Comparison of ENCODE assay signal across 29 mouse cellular contexts in genomic region chr8:123278445-123278844, GRCm38 (mm10). TPM values are rescaled to one million over a fixed set of nuclear protein-coding genes. Genes with fewer than 3 reads are reported as not detected.
DNase-seq lines count a peak whose midpoint lies in the region; ATAC-seq and TF ChIP-seq lines count a peak whose summit lies in the region.
"Had no signal": no experiment of that assay in that cellular context is flagged by ENCODE, and none has a peak within 500 bp of the region (broad histone marks: within the 10 kb centered on the region; RNA-seq: fewer than 3 reads in every experiment).

No protein-coding gene starts in this region.

- TF ChIP-seq EP300 in liver, postnatal 0 days (IDR thresholded peaks at IDR 0.05; ENCODE audit: low read depth): no peak
- TF ChIP-seq EP300 in stomach, postnatal 0 days (optimal IDR thresholded peaks at IDR 0.05): no peak

- no peak overlapping the region for H3K4me2 ChIP-seq in liver, postnatal 0 days (ENCODE audit: low read depth, low read length)
- no peak overlapping the region for H3K4me2 ChIP-seq in stomach, postnatal 0 days (replicated peaks; ENCODE audit: low read depth)
- H3K4me2 ChIP-seq: embryonic facial prominence, embryonic 12.5 days; embryonic facial prominence, embryonic 15.5 days; heart, embryonic 12.5 days; heart, embryonic 15.5 days; hindbrain, embryonic 13.5 days had no signal

- whole genome bisulfite sequencing in liver, postnatal 0 days (ENCODE audit: insufficient replicate concordance): 76% methylated on average over 7 of the region's 7 CpGs
- WGBS in stomach, postnatal 0 days: 67% methylated on average over 7 of the region's 7 CpGs

- DNase-seq in liver, postnatal 0 days: no peak
- DNase-seq in liver: no peak
- DNase-seq in 3T3-L1 (ENCODE audit: low read depth, low spot score): peak; percentile 85
- peak; percentile 66 for DNase-seq in NIH3T3 (ENCODE audit: low read depth)
- DNase-seq in stomach, postnatal 0 days (ENCODE audit: low spot score): peak; percentile 39
- DNase-seq in spleen, adult 18-20 months: no peak
- no peak for DNase-seq in thymus, postnatal 4 days
- DNase-seq: adrenal gland, postnatal 10 days; adrenal gland, postnatal 36 days; cerebellum, adult 11 months; cerebellum, adult 2 months; cerebellum, adult 9-11 months; cerebellum, postnatal 25 days; forebrain, postnatal 0 days; gastrocnemius, adult 2 months; gastrocnemius, postnatal 14 days; heart, adult 11 months; heart, postnatal 36 days had no signal

- no peak overlapping the region for H3K9ac ChIP-seq in liver, postnatal 0 days (replicated peaks)
- no peak overlapping the region for H3K9ac ChIP-seq in stomach, postnatal 0 days (ENCODE audit: low read length)
- H3K9ac ChIP-seq: embryonic facial prominence, embryonic 12.5 days; embryonic facial prominence, embryonic 15.5 days; forebrain, postnatal 0 days; heart, embryonic 12.5 days; heart, embryonic 15.5 days; hindbrain, embryonic 13.5 days had no signal

- no peaks in the 10 kb centered on the region for H3K4me1 ChIP-seq in liver, postnatal 0 days (ENCODE audit: insufficient read depth)
- H3K4me1 ChIP-seq in stomach, postnatal 0 days (replicated peaks; ENCODE audit: control insufficient read depth, insufficient read depth): no peaks in the 10 kb centered on the region
- H3K4me1 ChIP-seq: embryonic facial prominence, embryonic 12.5 days; embryonic facial prominence, embryonic 15.5 days; heart, embryonic 12.5 days; heart, embryonic 15.5 days; hindbrain, embryonic 10.5 days; hindbrain, embryonic 13.5 days had no signal

- peaks cover 3% of the 10 kb centered on the region; the same call in 1 of the 2 replicates for H3K36me3 ChIP-seq in liver, postnatal 0 days (replicated peaks; ENCODE audit: insufficient read depth, low read length)
- H3K36me3 ChIP-seq in stomach, postnatal 0 days (ENCODE audit: control insufficient read depth, insufficient read depth, low read length): no peaks in the 10 kb centered on the region

- H3K4me3 ChIP-seq in liver, postnatal 0 days (ENCODE audit: low read depth, low read length): no peak overlapping the region
- no peak overlapping the region for H3K4me3 ChIP-seq in stomach, postnatal 0 days (ENCODE audit: low read depth, low read length)
- H3K4me3 ChIP-seq: embryonic facial prominence, embryonic 12.5 days; embryonic facial prominence, embryonic 15.5 days; gastrocnemius, adult 2 months; heart, embryonic 12.5 days; heart, embryonic 15.5 days; hindbrain, embryonic 10.5 days; hindbrain, embryonic 13.5 days had no signal

- H3K27ac ChIP-seq in liver, postnatal 0 days (ENCODE audit: low read depth): peak overlapping the region; percentile 39; the same call in 1 of the 2 replicates
- H3K27ac ChIP-seq in stomach, postnatal 0 days (replicated peaks): no peak overlapping the region
- H3K27ac ChIP-seq: embryonic facial prominence, embryonic 12.5 days; embryonic facial prominence, embryonic 15.5 days; gastrocnemius, adult 2 months; heart, embryonic 15.5 days; hindbrain, embryonic 10.5 days; hindbrain, embryonic 13.5 days had no signal

- no peaks in the 10 kb centered on the region for H3K9me3 ChIP-seq in liver, postnatal 0 days (ENCODE audit: low read length)
- H3K9me3 ChIP-seq in stomach, postnatal 0 days (ENCODE audit: control insufficient read depth, low read length): no peaks in the 10 kb centered on the region
- H3K9me3 ChIP-seq: embryonic facial prominence, embryonic 12.5 days; embryonic facial prominence, embryonic 15.5 days; G1E; heart, embryonic 12.5 days; heart, embryonic 15.5 days; hindbrain, embryonic 10.5 days; hindbrain, embryonic 13.5 days had no signal

- no peaks in the 10 kb centered on the region for H3K27me3 ChIP-seq in liver, postnatal 0 days (ENCODE audit: insufficient read depth, low read length)
- H3K27me3 ChIP-seq in stomach, postnatal 0 days (ENCODE audit: control insufficient read depth, insufficient read depth, low read length): no peaks in the 10 kb centered on the region
- H3K27me3 ChIP-seq: CH12.LX; embryonic facial prominence, embryonic 12.5 days; embryonic facial prominence, embryonic 15.5 days; heart, embryonic 12.5 days; heart, embryonic 15.5 days; hindbrain, embryonic 13.5 days had no signal

- no peak for TF ChIP-seq CTCF in liver, postnatal 0 days (IDR thresholded peaks at IDR 0.05; ENCODE audit: low read depth)
- no peak for TF ChIP-seq CTCF in stomach, postnatal 0 days (IDR thresholded peaks at IDR 0.05; ENCODE audit: low read depth)

- no peak for ATAC-seq in liver, postnatal 0 days
- peak; percentile 68; the same call in 1 of the 2 replicates for ATAC-seq in stomach, postnatal 0 days (ENCODE audit: low FRiP score, low TSS enrichment)
- ATAC-seq: activated CD4-positive, CD25-positive, alpha-beta regulatory T cell, adult 4 months; forebrain, embryonic 14.5 days; forebrain, postnatal 0 days; hindbrain, embryonic 16.5 days had no signal

RNA-seq across cellular contexts. Expression of gene Vps9d1, which starts 24.3 kb away (rescaled TPM):
- 3.9 and 4.5 TPM in 2 replicates for polyA plus RNA-seq in liver, postnatal 0 days (2015; fragmentation: Nextera tagmentation; extraction: Ambion mirVana)
- polyA plus RNA-seq in stomach, postnatal 0 days (2015; fragmentation: Nextera tagmentation; extraction: Ambion mirVana): 10.3 and 11.2 TPM in 2 replicates

RNA-seq across cellular contexts. Expression of gene Zfp276, which starts 24.4 kb away (rescaled TPM):
- polyA plus RNA-seq in liver, postnatal 0 days (2015; fragmentation: Nextera tagmentation; extraction: Ambion mirVana): 4.9 and 5.5 TPM in 2 replicates
- 7.8 and 8.3 TPM in 2 replicates for polyA plus RNA-seq in stomach, postnatal 0 days (2015; fragmentation: Nextera tagmentation; extraction: Ambion mirVana)

RNA-seq across cellular contexts. Expression of gene Fanca, which starts 39.9 kb away (rescaled TPM):
- polyA plus RNA-seq in liver, postnatal 0 days (2015; fragmentation: Nextera tagmentation; extraction: Ambion mirVana): 6.3 TPM in 2 replicates
- polyA plus RNA-seq in stomach, postnatal 0 days (2015; fragmentation: Nextera tagmentation; extraction: Ambion mirVana): 5.3 and 5.7 TPM in 2 replicates

RNA-seq across cellular contexts. Expression of gene Spata2l, which starts 42.4 kb away (rescaled TPM):
- 4.2 and 6.6 TPM in 2 replicates for polyA plus RNA-seq in liver, postnatal 0 days (2015; fragmentation: Nextera tagmentation; extraction: Ambion mirVana)
- polyA plus RNA-seq in stomach, postnatal 0 days (2015; fragmentation: Nextera tagmentation; extraction: Ambion mirVana): 3.1 and 3.6 TPM in 2 replicates

RNA-seq across cellular contexts. Expression of gene Cdk10, which starts 53.8 kb away (rescaled TPM):
- polyA plus RNA-seq in liver, postnatal 0 days (2015; fragmentation: Nextera tagmentation; extraction: Ambion mirVana): 8.7 TPM in 2 replicates
- polyA plus RNA-seq in stomach, postnatal 0 days (2015; fragmentation: Nextera tagmentation; extraction: Ambion mirVana): 16.1 and 16.7 TPM in 2 replicates

Comparison
In these comparisons a context has a peak if more than half of its experiments do, and no peak if none do; other contexts are left out.
1. DNase-seq: peak in 3T3-L1 (single experiment), NIH3T3 (single experiment) and stomach, postnatal 0 days (single experiment); none in liver, postnatal 0 days (single experiment), liver (single experiment), spleen, adult 18-20 months (0 of 2) and thymus, postnatal 4 days (single experiment).